Mouse (Mus musculus) stomach, postnatal 0 days (tissue): ENCODE results near the gene Kat2b.

ENCODE experiments used
- CTCF ChIP-seq: IDR thresholded peaks from 2 replicates; pipeline ENCODE4 v1.5.1; 2016; ENCODE audit warnings: antibody characterized with exemption, low read depth, mild to moderate bottlenecking, moderate library complexity
- EP300 ChIP-seq: optimal IDR thresholded peaks from 2 replicates; pipeline ENCODE3; 2016; ENCODE audit warnings: antibody characterized with exemption

DNA sequence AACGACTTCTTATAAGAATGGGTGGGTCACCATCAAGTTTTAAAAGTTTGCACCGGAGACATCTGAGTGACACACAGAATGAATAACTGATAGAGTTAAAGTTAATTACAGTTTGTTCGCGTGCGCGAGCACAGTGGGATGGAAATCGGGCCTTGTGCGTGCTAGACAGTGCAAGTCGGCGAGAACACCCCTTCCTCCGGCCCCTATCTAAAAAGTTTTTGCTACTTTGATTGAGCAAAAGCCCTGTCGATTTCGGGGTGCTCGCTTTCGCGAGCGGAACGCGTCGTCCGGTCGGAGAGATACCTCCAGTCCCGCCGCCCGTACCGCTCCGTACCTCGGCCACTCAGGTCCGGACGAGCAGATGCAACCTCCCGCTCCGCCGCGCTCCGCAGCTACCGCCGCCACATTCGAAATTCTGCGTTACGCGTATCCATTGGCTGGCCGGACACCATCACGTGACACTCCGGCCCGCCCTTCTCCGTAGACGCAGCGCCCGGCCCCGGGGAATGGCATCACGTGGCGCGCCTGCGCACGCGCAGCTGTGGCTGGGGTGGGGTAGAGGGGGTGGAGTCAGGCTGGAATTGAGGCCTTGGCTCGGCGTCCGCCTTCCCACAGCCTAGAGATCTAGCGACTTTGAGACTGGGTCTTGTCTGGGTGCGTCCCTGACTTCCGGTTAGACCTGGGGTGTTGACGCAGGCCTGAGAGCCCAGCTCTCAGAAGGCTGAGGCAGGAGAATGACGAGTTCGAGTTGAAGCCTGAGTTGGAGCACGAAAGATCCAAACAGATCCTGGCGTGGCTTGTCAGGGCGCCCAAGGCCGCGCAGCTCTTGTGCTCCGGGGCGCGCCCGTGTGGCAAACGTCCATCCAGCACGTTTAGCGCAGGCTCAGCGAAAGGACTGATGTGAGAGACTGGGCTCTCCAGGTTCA, 122.5 kb downstream of the Kat2b start, which contains the start of gene Sgo1:
- TF ChIP-seq CTCF (peak; percentile 74), EP300 (no peak)
